Mouse (Mus musculus) layer of hippocampus, adult 8-10 months (tissue): ENCODE results near the gene Fam131b. TPM values are rescaled to one million over a fixed set of nuclear protein-coding genes. Genes with fewer than 3 reads are reported as not detected.

Experiments used
- total RNA-seq, 4 experiments: library from RNA; stranded (reverse); gene quantifications; 2 replicates each; pipeline ENCODE4 v1.2.4; 2022

Gene Fam131b
- total RNA-seq, 4 experiments from 2014 or later = 72.3 to 80.0 (median 75.9) TPM

Other genes with a start within 250 kb of the Fam131b start
- gene Tas2r139, start 183.7 kb downstream of the Fam131b start, total RNA-seq = not detected
- gene Tas2r144, start 109.3 kb downstream of the Fam131b start, total RNA-seq = not detected
- 10 to 100 TPM in 2 of 4 experiments, 1 to 10 TPM in 2; 7.5 to 12.2 (median 10.3) TPM for gene Gstk1, start 78.7 kb downstream of the Fam131b start, total RNA-seq
- gene Tmem139, start 62.7 kb downstream of the Fam131b start, total RNA-seq = not detected
- 10 to 100 TPM; 22.1 to 26.1 (median 22.7) TPM for gene Casp2, start 59.7 kb downstream of the Fam131b start, total RNA-seq
- gene Clcn1, start 38.0 kb downstream of the Fam131b start, total RNA-seq = 1 to 10 TPM; 2.9 to 4.3 (median 3.4) TPM
- 10 to 100 TPM; 36.5 to 52.5 (median 44.5) TPM for gene Zyx, start 25.0 kb upstream of the Fam131b start, total RNA-seq
- gene Epha1, start 48.6 kb upstream of the Fam131b start, total RNA-seq = under 1 TPM; 0.14 to 0.36 (median 0.15) TPM
- not detected for gene Tas2r143, start 75.6 kb upstream of the Fam131b start, total RNA-seq
- under 1 TPM in 1 of 4 experiments, not detected in 3; 0.29 TPM for gene Tas2r135, start 80.8 kb upstream of the Fam131b start, total RNA-seq
- gene Tas2r126, start 109.9 kb upstream of the Fam131b start, total RNA-seq = not detected
- not detected for gene Olfr458, start 140.6 kb upstream of the Fam131b start, total RNA-seq
- gene Olfr457, start 151.7 kb upstream of the Fam131b start, total RNA-seq = not detected
- gene Olfr456, start 162.6 kb upstream of the Fam131b start, total RNA-seq = not detected
- gene Olfr455, start 222.9 kb upstream of the Fam131b start, total RNA-seq = not detected